Mouse (Mus musculus) myocyte (in vitro differentiated cells): ENCODE results near the gene Gm5483. TPM values are rescaled to one million over a fixed set of nuclear protein-coding genes. Genes with fewer than 3 reads are reported as not detected.
"Not testable (repeated sequence)": the region's sequence is repeated elsewhere in the genome, so short reads cannot be mapped to it uniquely, and the experiment has no call there.

Experiments used
- H3K27me3 ChIP-seq: one replicate; pipeline ENCODE4 v1.6.1; 2011; ENCODE audit not compliant: control insufficient read depth, insufficient read depth, insufficient read length
- H3K36me3 ChIP-seq: one replicate; pipeline ENCODE4 v1.6.1; 2011; ENCODE audit not compliant: control insufficient read depth, insufficient read depth
- H3K4me2 ChIP-seq: one replicate; pipeline ENCODE4 v1.6.1; 2011; ENCODE audit warnings: low read depth, control low read depth
- H3K4me3 ChIP-seq: one replicate; pipeline ENCODE4 v1.5.1; 2011; ENCODE audit warnings: mild to moderate bottlenecking, control low read depth, moderate library complexity
- H3K79me2 ChIP-seq: one replicate; pipeline ENCODE4 v1.6.1; 2011; ENCODE audit not compliant: control insufficient read depth, insufficient read depth
- H3ac ChIP-seq: one replicate; pipeline ENCODE4 v1.6.1; 2011; ENCODE audit not compliant: control insufficient read depth, insufficient read length
- CEBPB ChIP-seq: IDR thresholded peaks from 2 replicates; pipeline ENCODE4 v1.6.1; 2011; ENCODE audit warnings: mild to moderate bottlenecking, moderate library complexity; ENCODE audit not compliant: poor library complexity, insufficient read depth, severe bottlenecking
- E2F4 ChIP-seq: IDR thresholded peaks from one replicate; pipeline ENCODE4 v1.6.1; 2011; ENCODE audit warnings: mild to moderate bottlenecking, control low read depth, moderate library complexity; ENCODE audit not compliant: insufficient read depth
- MAX ChIP-seq: IDR thresholded peaks from one replicate; pipeline ENCODE4 v1.6.1; 2011; ENCODE audit warnings: low read depth, mild to moderate bottlenecking, control low read depth
- MYOD1 ChIP-seq, 3 experiments: IDR thresholded peaks; one replicate each; pipeline ENCODE4 v1.6.1; 2011; ENCODE audit warnings: control low read depth in 2 of 3, low read depth in 2 of 3, mild to moderate bottlenecking in 2 of 3, moderate library complexity in 1 of 3; ENCODE audit not compliant: insufficient read length in 2 of 3, control insufficient read depth in 1 of 3
- MYOG ChIP-seq, 3 experiments: IDR thresholded peaks; one replicate each; pipeline ENCODE4 v1.6.1; 2011; ENCODE audit warnings: control low read depth in 2 of 3, low read depth in 2 of 3, mild to moderate bottlenecking in 2 of 3; ENCODE audit not compliant: insufficient read length in 2 of 3, control insufficient read depth in 1 of 3, insufficient read depth in 1 of 3
- POLR2A ChIP-seq: IDR thresholded peaks from one replicate; pipeline ENCODE4 v1.6.1; 2011; ENCODE audit warnings: low read depth, mild to moderate bottlenecking, control low read depth, moderate library complexity; ENCODE audit not compliant: insufficient read length
- POLR2AphosphoS2 ChIP-seq: IDR thresholded peaks from one replicate; pipeline ENCODE4 v1.6.1; 2011; ENCODE audit warnings: low read depth, control low read depth; ENCODE audit not compliant: insufficient read length
- REST ChIP-seq: IDR thresholded peaks from one replicate; pipeline ENCODE4 v1.6.1; 2011; ENCODE audit warnings: mild to moderate bottlenecking, control low read depth, moderate library complexity; ENCODE audit not compliant: insufficient read depth, insufficient read length
- SRF ChIP-seq: IDR thresholded peaks from one replicate; pipeline ENCODE4 v1.6.1; 2011; ENCODE audit warnings: low read depth; ENCODE audit not compliant: control insufficient read depth, insufficient read length
- TCF12 ChIP-seq: IDR thresholded peaks from one replicate; pipeline ENCODE4 v1.6.1; 2011; ENCODE audit warnings: mild to moderate bottlenecking, control low read depth; ENCODE audit not compliant: poor library complexity, insufficient read depth, severe bottlenecking
- TCF3 ChIP-seq: IDR thresholded peaks from one replicate; pipeline ENCODE4 v1.6.1; 2011; ENCODE audit warnings: low read depth, control low read depth; ENCODE audit not compliant: insufficient read length
- USF1 ChIP-seq: IDR thresholded peaks from one replicate; pipeline ENCODE4 v1.6.1; 2011; ENCODE audit warnings: low read depth, mild to moderate bottlenecking, control low read depth, moderate library complexity
- polyA plus RNA-seq: library from polyadenylated mRNA; unstranded; fragments of >200 nt; fragmentation: generic; extraction: Trizol; gene quantifications from one replicate; pipeline ENCODE4 v1.2.1, GENCODE M21; 2012; ENCODE audit warnings: missing spikeins

Gm5483 gene
- not detected for polyA plus RNA-seq

GRCm38 (mm10) chr16:36183912-36184311 is at the start of gene Gm5483:
Gene Gm5483, plus strand, starts transcription at chr16:36184212.
- not testable (repeated sequence) for H3K4me2 ChIP-seq, H3K79me2 ChIP-seq, H3ac ChIP-seq, H3K4me3 ChIP-seq, H3K27me3 ChIP-seq, H3K36me3 ChIP-seq

- no peaks in the 10 kb centered on the region for H3K36me3 ChIP-seq
- TF ChIP-seq MAX (no peak), E2F4 (no peak), REST (no peak), TCF3 (no peak), TCF12 (no peak), MYOD1 (IDR thresholded peaks at IDR 0.05; ENCODE audit: control insufficient read depth in 1 of 3, insufficient read length in 2 of 3, low read depth in 2 of 3) (no peak), MYOG (IDR thresholded peaks at IDR 0.05; ENCODE audit: control insufficient read depth in 1 of 3, insufficient read depth in 1 of 3, insufficient read length in 2 of 3, low read depth in 2 of 3) (no peak), POLR2A (no peak), SRF (no peak), POLR2AphosphoS2 (no peak), USF1 (no peak), CEBPB (no peak)
- H3K27me3 ChIP-seq: no peaks in the 10 kb centered on the region
- no peak overlapping the region for H3K4me3 ChIP-seq
- no peak overlapping the region for H3ac ChIP-seq
- H3K4me2 ChIP-seq: no peak overlapping the region
- H3K79me2 ChIP-seq: no peaks in the 10 kb centered on the region
Measured at GRCm38 (mm10) chr16:36138201-36138600, 45.8 kb upstream of the Gm5483 start.

GRCm38 (mm10) chr16:36156402-36156975 is 27.5 kb upstream of the Gm5483 start, which contains the start of gene Stfa2l1:
Gene Stfa2l1, plus strand, starts transcription at chr16:36156811.
- no peaks in the 10 kb centered on the region for H3K27me3 ChIP-seq
- TF ChIP-seq USF1 (no peak), MAX (no peak), MYOG (IDR thresholded peaks at IDR 0.05; ENCODE audit: control insufficient read depth in 1 of 3, insufficient read depth in 1 of 3, insufficient read length in 2 of 3, low read depth in 2 of 3) (no peak), TCF3 (no peak), E2F4 (no peak), POLR2A (no peak), TCF12 (no peak), POLR2AphosphoS2 (no peak), REST (no peak), SRF (no peak), MYOD1 (IDR thresholded peaks at IDR 0.05; ENCODE audit: control insufficient read depth in 1 of 3, insufficient read length in 2 of 3, low read depth in 2 of 3) (no peak), CEBPB (no peak)
- no peak within 1 kb of the TSS for H3ac ChIP-seq
- H3K79me2 ChIP-seq: no peaks in the 10 kb centered on the region
- no peaks in the 10 kb centered on the region for H3K36me3 ChIP-seq
- no peak within 1 kb of the TSS for H3K4me2 ChIP-seq
- no peak within 1 kb of the TSS for H3K4me3 ChIP-seq

GRCm38 (mm10) chr16:36167841-36168240 is 16.2 kb upstream of the Gm5483 start:
- H3K79me2 ChIP-seq, H3K27me3 ChIP-seq, H3ac ChIP-seq, H3K36me3 ChIP-seq, H3K4me2 ChIP-seq, H3K4me3 ChIP-seq: not testable (repeated sequence)

- TF ChIP-seq POLR2A (no peak), CEBPB (no peak), USF1 (no peak), POLR2AphosphoS2 (no peak), MAX (no peak)
- H3ac ChIP-seq: no peak overlapping the region
- H3K36me3 ChIP-seq: no peaks in the 10 kb centered on the region
- H3K27me3 ChIP-seq: no peaks in the 10 kb centered on the region
- H3K79me2 ChIP-seq: no peaks in the 10 kb centered on the region
- no peak overlapping the region for H3K4me2 ChIP-seq
- H3K4me3 ChIP-seq: no peak overlapping the region
Measured at GRCm38 (mm10) chr16:36176108-36176507, 7.9 kb upstream of the Gm5483 start.

- no peaks in the 10 kb centered on the region for H3K79me2 ChIP-seq
- TF ChIP-seq TCF12 (no peak), MYOG (IDR thresholded peaks at IDR 0.05; ENCODE audit: control insufficient read depth in 1 of 3, insufficient read depth in 1 of 3, insufficient read length in 2 of 3, low read depth in 2 of 3) (no peak), CEBPB (no peak), USF1 (no peak), MYOD1 (IDR thresholded peaks at IDR 0.05; ENCODE audit: control insufficient read depth in 1 of 3, insufficient read length in 2 of 3, low read depth in 2 of 3) (no peak), MAX (no peak), POLR2AphosphoS2 (no peak), REST (no peak), E2F4 (no peak), POLR2A (no peak), SRF (no peak), TCF3 (no peak)
- no peaks in the 10 kb centered on the region for H3K27me3 ChIP-seq
- H3K36me3 ChIP-seq: no peaks in the 10 kb centered on the region
- no peak overlapping the region for H3ac ChIP-seq
- H3K4me3 ChIP-seq: no peak overlapping the region
- H3K4me2 ChIP-seq: no peak overlapping the region
Measured at GRCm38 (mm10) chr16:36179910-36180309, 4.1 kb upstream of the Gm5483 start.
